Mouse (Mus musculus) CD4-positive naive resting alpha-beta T cell, adult 57 days (primary cell): ENCODE results near the gene Ndc80. TPM values are rescaled to one million over a fixed set of nuclear protein-coding genes. Genes with fewer than 3 reads are reported as not detected.

Experiments used
- total RNA-seq: library from RNA; stranded (reverse); gene quantifications from one replicate; pipeline ENCODE4 v1.2.4, GENCODE M21; 2023

The Ndc80 gene
- total RNA-seq: 18.7 TPM

DNA sequence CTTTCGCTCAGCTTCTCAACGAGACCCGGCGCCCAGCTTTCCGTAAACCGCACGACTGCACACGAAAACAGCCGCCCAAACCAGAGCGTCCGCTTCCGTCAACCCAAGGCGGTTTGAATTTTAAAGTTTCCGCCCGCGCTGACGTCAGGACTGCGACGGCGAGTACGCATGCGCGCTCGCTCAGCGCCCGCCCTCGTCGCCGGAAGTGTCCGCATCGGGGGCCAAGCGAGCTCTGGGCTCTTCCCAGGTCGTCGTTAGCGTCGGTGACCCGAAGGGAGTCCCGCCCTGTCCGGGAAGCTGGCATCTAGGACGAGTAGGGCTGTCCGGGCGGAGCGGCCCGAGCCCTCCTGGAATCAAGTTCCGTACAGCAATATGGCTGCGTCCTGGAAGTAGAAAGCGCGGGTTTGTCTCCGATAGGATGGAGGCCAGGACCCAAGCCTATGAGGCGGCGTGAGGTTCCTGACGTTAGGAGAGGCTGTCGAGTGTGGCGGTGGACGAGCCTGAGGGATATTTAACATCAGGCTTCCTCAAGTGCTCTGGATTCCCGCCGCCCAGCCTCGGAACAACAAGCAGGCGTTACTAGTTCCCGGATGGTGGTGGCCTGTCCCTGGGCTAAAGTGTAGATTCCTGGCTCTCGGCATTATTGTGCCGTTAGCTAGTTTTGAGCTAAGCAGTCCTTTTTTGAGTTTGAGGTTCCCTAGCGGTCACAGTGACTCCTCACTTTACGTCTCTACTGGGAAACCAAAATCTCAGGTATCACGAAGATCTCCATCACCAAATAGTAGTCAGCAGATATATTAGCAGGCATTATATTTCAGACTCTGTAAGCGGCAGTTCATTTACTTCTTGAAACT, at the start of gene Ndc80:
Ndc80 (minus strand) TSS at position 147 of the 854 bp plus-strand sequence.

DNA sequence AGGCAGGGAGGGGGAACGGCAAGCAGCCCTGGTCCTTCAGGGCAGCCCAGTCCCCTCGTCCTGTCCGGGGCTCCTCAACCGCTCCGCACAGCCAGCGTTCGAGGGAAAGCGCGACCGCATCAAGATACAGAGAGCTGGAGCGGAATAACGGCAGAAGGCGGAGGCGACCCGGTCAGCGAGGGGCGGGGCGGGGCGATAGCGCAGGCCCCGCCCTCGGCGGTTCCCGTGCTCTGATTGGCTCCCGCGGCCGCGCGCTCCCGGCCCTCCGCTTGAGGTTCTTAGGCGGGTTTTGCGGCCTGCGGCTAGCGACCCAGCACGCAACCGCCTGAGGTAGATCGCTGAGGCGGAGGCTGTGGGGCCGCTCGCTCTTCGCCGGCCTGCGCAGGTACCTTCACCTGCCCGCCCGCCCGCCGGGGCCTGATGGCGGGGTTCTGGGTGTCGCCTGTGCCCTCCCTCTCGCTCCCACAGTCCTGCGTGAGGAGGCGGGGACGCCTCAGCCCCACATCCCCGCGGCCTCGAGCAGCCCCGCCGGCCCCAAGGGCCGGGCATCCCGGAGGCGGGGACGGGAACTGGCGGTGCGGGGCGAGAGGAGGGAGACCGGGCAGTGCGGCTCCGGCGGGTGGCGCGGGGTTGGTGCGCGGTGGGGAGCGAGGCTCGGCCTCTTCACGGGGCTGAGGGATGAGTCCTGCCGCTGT, 25.2 kb upstream of the Ndc80 start, which contains the start of gene Spdya:
Spdya (plus strand) TSS at position 305 of the 695 bp plus-strand sequence.

DNA sequence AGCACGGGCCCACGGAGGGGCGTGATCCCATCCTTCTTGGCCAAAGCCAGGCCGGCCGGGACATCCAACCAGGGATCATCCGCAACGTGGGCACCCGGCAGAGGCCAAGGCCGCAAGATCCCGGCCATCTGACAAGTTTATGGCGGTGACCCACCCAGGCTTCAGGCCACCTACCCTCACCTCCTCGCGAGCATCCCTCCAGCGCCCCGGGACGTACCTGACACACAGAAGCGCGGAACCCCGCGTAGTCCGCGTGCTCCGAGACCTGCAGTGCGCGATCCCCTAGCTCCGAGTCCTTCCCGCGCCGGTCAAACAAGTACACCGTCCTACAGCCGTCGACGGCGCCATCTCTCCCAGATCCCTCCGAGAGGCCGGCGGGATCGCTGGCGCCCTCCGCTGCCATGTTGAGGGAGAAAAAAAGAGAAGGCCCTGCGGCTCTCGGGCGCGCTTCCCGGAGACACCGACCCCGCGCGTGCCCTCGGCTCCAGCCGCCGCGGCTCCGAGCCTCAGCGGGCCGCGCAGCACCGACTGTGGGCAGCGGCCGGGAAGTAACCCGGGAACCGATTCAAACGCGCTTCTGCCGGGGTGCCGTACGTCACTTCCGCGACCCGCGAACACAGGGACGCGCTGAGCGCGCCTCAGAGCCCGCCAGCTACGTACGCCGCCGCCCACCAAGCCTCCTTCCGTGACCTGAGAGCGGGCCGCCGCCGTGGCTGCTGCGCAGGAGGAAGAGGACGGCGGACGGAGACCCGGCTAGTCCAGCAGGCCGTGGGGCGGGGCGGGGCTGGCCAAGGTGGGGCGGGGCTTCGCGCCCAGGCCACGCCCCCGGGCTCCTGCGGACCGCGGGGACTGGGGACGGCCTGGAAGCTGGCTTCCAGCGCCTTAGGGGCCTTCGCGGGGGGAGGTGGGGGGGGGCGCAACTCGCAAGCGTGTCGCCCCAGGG, 51.6 kb downstream of the Ndc80 start, which contains the start of gene Smchd1:
Smchd1 (minus strand) TSS at position 582 of the 943 bp plus-strand sequence.

DNA sequence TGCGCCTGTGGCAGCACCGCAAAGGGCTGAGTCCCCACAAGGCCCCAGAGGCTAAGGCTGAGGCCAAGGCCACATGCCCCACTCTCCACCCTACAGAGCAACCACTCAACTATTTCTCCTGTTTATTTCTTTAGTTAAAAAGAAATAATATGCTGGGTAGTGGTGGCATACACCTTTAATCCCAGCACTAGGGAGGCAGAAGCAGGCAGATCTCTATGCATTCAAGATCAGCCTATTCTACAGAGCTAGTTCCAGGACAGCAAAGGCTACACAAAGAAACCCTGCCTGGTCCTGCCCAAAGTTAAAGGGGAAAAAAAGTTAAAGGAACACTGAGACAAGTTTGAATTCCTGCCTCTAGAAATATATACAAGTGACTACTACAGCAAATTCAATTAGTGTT, 66.8 kb downstream of the Ndc80 start, which contains the start of gene Gm4707:
Gm4707 (minus strand) TSS at position 101 of the 400 bp plus-strand sequence.

Other genes starting within 250 kb of the Ndc80 start
- 2.6 TPM for gene Emilin2, start 214.9 kb downstream of the Ndc80 start, total RNA-seq
- gene Gm4707, start 66.9 kb downstream of the Ndc80 start, total RNA-seq: 61.9 TPM
- gene Smchd1, start 51.5 kb downstream of the Ndc80 start, total RNA-seq: 239 TPM
- not detected for gene Spdya, start 25.2 kb upstream of the Ndc80 start, total RNA-seq
- 137 TPM for gene Wdr43, start 89.0 kb upstream of the Ndc80 start, total RNA-seq
- not detected for gene Togaram2, start 146.4 kb upstream of the Ndc80 start, total RNA-seq
- gene Pcare, start 226.0 kb upstream of the Ndc80 start, total RNA-seq: not detected
- gene Clip4, start 241.6 kb upstream of the Ndc80 start, total RNA-seq: not detected